Mouse (Mus musculus): ENCODE results near the gene Ache. TPM values are rescaled to one million over a fixed set of nuclear protein-coding genes. Genes with fewer than 3 reads are reported as not detected.
A peak's percentile ranks its signal among the peaks of the same experiment; 100 is the strongest.

Ache gene
- polyA plus RNA-seq, 1 experiment from 2014 or later: 8.1 TPM

DNA sequence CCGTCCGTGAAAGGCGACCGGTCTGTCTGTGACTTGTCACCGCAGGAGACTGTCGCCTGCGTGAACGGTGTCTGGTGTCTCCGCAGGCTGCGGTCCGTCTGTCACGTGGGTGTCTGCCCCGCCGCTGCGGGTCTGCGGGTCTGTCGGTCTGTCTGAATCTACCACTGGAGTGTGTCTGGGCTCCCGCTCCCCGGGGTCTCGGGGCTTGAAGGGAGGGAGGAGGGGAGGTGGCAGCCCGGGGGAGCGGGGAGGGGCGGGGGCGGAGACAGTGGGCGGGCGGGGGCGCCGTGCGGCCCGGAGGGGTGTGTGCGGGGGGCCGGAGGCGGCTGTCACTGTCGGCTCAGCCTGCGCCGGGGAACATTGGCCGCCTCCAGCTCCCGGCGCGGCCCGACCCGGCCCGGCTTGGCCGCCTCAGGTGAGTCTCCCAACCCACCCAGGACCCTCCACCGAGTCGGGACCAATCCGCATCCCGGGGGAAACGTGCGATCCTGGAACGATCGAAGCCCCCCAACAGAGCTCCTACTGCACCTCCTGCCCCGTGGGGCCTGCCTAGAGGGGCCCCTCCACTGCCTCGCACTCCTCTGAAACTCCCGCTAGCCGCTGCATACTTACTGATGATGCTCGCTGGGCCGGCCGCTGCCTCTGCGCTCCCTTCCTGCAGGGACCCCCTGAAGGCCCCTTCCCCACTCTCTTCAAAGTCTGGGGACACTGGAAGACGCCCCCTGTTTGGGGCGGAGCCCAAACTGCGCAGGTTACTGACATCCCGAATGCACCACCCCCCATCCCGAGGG, 829 bp downstream of the Ache start:
- 2% methylated on average over 42 of the region's 65 CpGs for whole genome bisulfite sequencing
- Histone ChIP-seq H3K9ac (peak overlapping the region; percentile 50), H3K4me3 (peak overlapping the region; percentile 48), H3K4me1 (replicated peaks) (peaks cover 43% of the 10 kb centered on the region), H3K27ac (peak overlapping the region; percentile 42; the same call in 1 of the 2 replicates), H3K27me3 (peaks cover 51% of the 10 kb centered on the region), H3K4me2 (peak overlapping the region; percentile 86), H3K36me3 (no peaks in the 10 kb centered on the region), H3K9me3 (replicated peaks) (no peaks in the 10 kb centered on the region)
- 0 out of 2 replicates have a peak, but pooled peaks have one; percentile 14 for ATAC-seq (replicated peaks; ENCODE audit: insufficient number of reproducible peaks, insufficient read depth, low FRiP score, low read depth)

DNA sequence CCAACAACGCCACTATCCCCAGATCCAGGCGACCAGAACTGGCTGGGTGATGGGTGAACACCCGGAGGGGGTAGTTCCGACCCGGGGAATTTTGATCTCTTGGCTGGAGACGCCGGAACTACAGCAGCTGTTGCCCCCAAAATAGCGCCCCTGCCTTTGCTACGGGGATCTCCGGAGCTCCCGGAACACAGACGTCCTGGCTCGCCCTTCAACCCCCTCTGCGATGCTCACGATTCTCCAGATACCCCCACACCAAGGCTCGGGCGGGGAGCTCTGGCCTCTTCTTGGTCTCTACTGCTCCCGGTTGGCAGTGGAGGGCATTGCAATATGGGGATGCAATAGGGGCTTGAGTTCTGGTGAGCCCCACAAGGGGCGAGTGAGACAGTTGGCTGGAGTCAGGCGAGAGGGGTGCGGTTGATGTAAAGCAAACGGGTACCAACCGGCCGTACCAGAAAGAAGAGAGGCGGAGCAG, 1.7 kb downstream of the Ache start:
- peak overlapping the region; percentile 86 for H3K4me2 ChIP-seq
- H3K27ac ChIP-seq: peak overlapping the region; percentile 39; the same call in 1 of the 2 replicates
- no peaks in the 10 kb centered on the region for H3K36me3 ChIP-seq
- no peaks in the 10 kb centered on the region for H3K9me3 ChIP-seq (replicated peaks)
- ATAC-seq (replicated peaks; ENCODE audit: insufficient number of reproducible peaks, insufficient read depth, low FRiP score, low read depth): no peak
- peak overlapping the region; percentile 46 for H3K9ac ChIP-seq
- peak overlapping the region; percentile 48 for H3K4me3 ChIP-seq
- peaks cover 46% of the 10 kb centered on the region for H3K4me1 ChIP-seq (replicated peaks)
- peaks cover 51% of the 10 kb centered on the region for H3K27me3 ChIP-seq
- 2% methylated on average over 25 of the region's 25 CpGs for WGBS

DNA sequence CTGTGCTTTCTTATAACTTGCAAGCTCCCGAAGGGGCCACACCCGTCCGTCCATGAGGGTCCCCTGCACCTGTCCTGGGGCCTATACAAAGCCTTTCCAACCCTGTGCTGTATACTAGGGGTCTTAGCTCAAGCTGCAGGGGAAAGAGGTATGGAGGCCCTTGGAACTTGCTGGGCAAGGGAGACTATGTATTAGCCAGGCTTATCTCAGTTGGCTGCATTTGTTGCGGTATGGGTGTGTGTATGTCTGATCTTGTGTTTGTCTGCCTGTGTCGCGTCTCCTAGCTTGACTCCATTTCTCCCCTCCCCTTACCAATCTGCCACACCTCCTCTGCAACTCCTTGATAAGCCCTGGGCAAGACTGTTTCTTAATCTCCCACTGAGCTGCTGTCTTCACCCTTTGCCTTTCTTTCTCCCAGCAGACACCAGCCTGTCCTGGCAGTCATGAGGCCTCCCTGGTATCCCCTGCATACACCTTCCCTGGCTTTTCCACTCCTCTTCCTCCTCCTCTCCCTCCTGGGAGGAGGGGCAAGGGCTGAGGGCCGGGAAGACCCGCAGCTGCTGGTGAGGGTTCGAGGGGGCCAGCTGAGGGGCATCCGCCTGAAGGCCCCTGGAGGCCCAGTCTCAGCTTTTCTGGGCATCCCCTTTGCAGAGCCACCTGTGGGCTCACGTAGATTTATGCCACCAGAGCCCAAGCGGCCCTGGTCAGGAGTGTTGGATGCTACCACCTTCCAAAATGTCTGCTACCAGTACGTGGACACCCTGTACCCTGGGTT, 2.5 kb downstream of the Ache start:
- H3K27me3 ChIP-seq: peaks cover 51% of the 10 kb centered on the region
- peak overlapping the region; percentile 48 for H3K4me3 ChIP-seq
- 0 out of 2 replicates have a peak overlapping the region, but pooled peaks have one; percentile 39 for H3K27ac ChIP-seq
- 52% methylated on average over 13 of the region's 13 CpGs for WGBS
- H3K9me3 ChIP-seq (replicated peaks): no peaks in the 10 kb centered on the region
- H3K9ac ChIP-seq: peak overlapping the region; percentile 46
- no peaks in the 10 kb centered on the region for H3K36me3 ChIP-seq
- no peak for ATAC-seq (replicated peaks; ENCODE audit: insufficient number of reproducible peaks, insufficient read depth, low FRiP score, low read depth)
- peaks cover 49% of the 10 kb centered on the region for H3K4me1 ChIP-seq (replicated peaks)
- H3K4me2 ChIP-seq: peak overlapping the region; percentile 86

GRCm38 (mm10) chr5:137290677-137291076, 3.4 kb downstream of the Ache start:
- ATAC-seq (replicated peaks; ENCODE audit: insufficient number of reproducible peaks, insufficient read depth, low FRiP score, low read depth): no peak
- WGBS: 19% methylated on average over 15 of the region's 15 CpGs
- peak overlapping the region; percentile 86; the same call in 1 of the 2 replicates for H3K4me2 ChIP-seq
- H3K4me1 ChIP-seq (replicated peaks): peaks cover 56% of the 10 kb centered on the region
- H3K9ac ChIP-seq: no peak overlapping the region
- H3K36me3 ChIP-seq: peaks cover 4% of the 10 kb centered on the region; the same call in 1 of the 2 replicates
- H3K4me3 ChIP-seq: peak overlapping the region; percentile 19; the same call in 1 of the 2 replicates
- H3K27ac ChIP-seq: no peak overlapping the region
- no peaks in the 10 kb centered on the region for H3K9me3 ChIP-seq (replicated peaks)
- H3K27me3 ChIP-seq: peaks cover 51% of the 10 kb centered on the region

GRCm38 (mm10) chr5:137291381-137291926, 4.1 kb downstream of the Ache start:
- peaks cover 12% of the 10 kb centered on the region; the same call in 1 of the 2 replicates for H3K36me3 ChIP-seq
- no peak overlapping the region for H3K27ac ChIP-seq
- H3K4me2 ChIP-seq: no peak overlapping the region
- 72% methylated on average over 15 of the region's 15 CpGs for WGBS
- H3K9me3 ChIP-seq (replicated peaks): no peaks in the 10 kb centered on the region
- ATAC-seq (replicated peaks; ENCODE audit: insufficient number of reproducible peaks, insufficient read depth, low FRiP score, low read depth): no peak
- H3K9ac ChIP-seq: no peak overlapping the region
- H3K4me1 ChIP-seq (replicated peaks): peaks cover 56% of the 10 kb centered on the region
- no peak overlapping the region for H3K4me3 ChIP-seq
- peaks cover 47% of the 10 kb centered on the region for H3K27me3 ChIP-seq

DNA sequence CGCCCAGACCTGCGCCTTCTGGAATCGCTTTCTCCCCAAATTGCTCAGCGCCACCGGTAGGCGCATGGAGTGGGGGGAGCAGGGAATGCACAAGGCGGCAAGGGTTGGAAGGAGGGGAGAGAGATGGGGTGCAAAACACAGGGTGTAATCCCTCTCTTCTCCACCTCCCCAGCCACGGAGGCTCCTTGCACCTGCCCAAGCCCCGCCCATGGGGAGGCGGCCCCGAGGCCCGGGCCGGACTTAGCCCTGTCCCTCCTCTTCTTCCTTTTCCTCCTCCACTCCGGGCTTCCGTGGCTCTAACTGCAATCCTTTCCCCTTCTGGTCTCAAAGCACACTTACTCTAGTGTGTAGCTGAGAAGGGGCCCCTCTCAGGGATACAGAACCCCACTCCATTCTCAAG, 6.0 kb downstream of the Ache start:
- H3K4me2 ChIP-seq: peak overlapping the region; percentile 99
- H3K36me3 ChIP-seq: peaks cover 30% of the 10 kb centered on the region
- peak overlapping the region; percentile 65 for H3K4me3 ChIP-seq
- H3K9ac ChIP-seq: peak overlapping the region; percentile 77
- peaks cover 33% of the 10 kb centered on the region for H3K27me3 ChIP-seq
- 0% methylated on average over 15 of the region's 15 CpGs for WGBS
- peaks cover 40% of the 10 kb centered on the region for H3K4me1 ChIP-seq (replicated peaks)
- H3K27ac ChIP-seq: peak overlapping the region; percentile 96
- ATAC-seq (replicated peaks; ENCODE audit: insufficient number of reproducible peaks, insufficient read depth, low FRiP score, low read depth): peak; percentile 52
- H3K9me3 ChIP-seq (replicated peaks): no peaks in the 10 kb centered on the region

GRCm38 (mm10) chr5:137293839-137294743, 6.8 kb downstream of the Ache start, which contains the start of gene Ufsp1:
Gene Ufsp1 (plus strand): TSS chr5:137294629.
- no peaks in the 10 kb centered on the region for H3K9me3 ChIP-seq (replicated peaks)
- peaks cover 38% of the 10 kb centered on the region for H3K36me3 ChIP-seq
- under 1% methylated on average over 52 of the region's 52 CpGs for WGBS
- peak within 1 kb of the TSS; percentile 78 for H3K9ac ChIP-seq
- H3K4me2 ChIP-seq: peak within 1 kb of the TSS; percentile 99
- peaks cover 28% of the 10 kb centered on the region for H3K27me3 ChIP-seq
- peak; percentile 94 for ATAC-seq (replicated peaks; ENCODE audit: insufficient number of reproducible peaks, insufficient read depth, low FRiP score, low read depth)
- H3K4me1 ChIP-seq (replicated peaks): peaks cover 32% of the 10 kb centered on the region
- peak within 1 kb of the TSS; percentile 65 for H3K4me3 ChIP-seq
- peak within 1 kb of the TSS; percentile 96 for H3K27ac ChIP-seq

- Histone ChIP-seq H3K4me2 (peak overlapping the region; percentile 99), H3K36me3 (peaks cover 45% of the 10 kb centered on the region), H3K9ac (peak overlapping the region; percentile 78), H3K4me1 (replicated peaks) (peaks cover 27% of the 10 kb centered on the region), H3K4me3 (peak overlapping the region; percentile 65), H3K27me3 (peaks cover 22% of the 10 kb centered on the region), H3K9me3 (replicated peaks) (no peaks in the 10 kb centered on the region), H3K27ac (peak overlapping the region; percentile 96)
- peak; percentile 23 for ATAC-seq (replicated peaks; ENCODE audit: insufficient number of reproducible peaks, insufficient read depth, low FRiP score, low read depth)
- WGBS: 7% methylated on average over 18 of the region's 18 CpGs
Observed at GRCm38 (mm10) chr5:137294744-137295093, 7.4 kb downstream of the Ache start.

DNA sequence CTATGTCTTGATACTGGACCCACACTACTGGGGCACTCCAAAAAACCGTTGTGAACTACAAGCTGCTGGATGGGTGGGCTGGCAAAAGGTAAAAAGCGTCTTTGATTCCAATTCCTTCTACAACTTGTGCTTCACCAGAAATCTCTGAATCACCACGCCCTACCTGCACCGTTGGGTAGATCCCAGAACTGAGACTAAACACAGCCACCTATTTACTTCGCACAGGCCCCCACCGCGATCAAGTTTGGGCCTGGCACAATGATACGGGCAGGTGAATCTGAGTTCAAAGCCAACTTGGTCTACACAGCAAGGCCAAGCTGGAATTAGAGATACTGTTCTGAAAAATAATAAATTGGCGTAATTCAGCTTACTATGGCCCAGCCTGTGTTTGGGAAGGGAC, 8.0 kb downstream of the Ache start:
- Histone ChIP-seq H3K4me2 (peak overlapping the region; percentile 99), H3K27ac (no peak overlapping the region), H3K4me1 (replicated peaks) (peaks cover 22% of the 10 kb centered on the region), H3K36me3 (peaks cover 50% of the 10 kb centered on the region), H3K9ac (peak overlapping the region; percentile 78; the same call in 1 of the 2 replicates), H3K4me3 (peak overlapping the region; percentile 65), H3K9me3 (replicated peaks) (no peaks in the 10 kb centered on the region), H3K27me3 (peaks cover 16% of the 10 kb centered on the region)
- ATAC-seq (replicated peaks; ENCODE audit: insufficient number of reproducible peaks, insufficient read depth, low FRiP score, low read depth): no peak
- 81% methylated on average over 9 of the region's 9 CpGs for WGBS

DNA sequence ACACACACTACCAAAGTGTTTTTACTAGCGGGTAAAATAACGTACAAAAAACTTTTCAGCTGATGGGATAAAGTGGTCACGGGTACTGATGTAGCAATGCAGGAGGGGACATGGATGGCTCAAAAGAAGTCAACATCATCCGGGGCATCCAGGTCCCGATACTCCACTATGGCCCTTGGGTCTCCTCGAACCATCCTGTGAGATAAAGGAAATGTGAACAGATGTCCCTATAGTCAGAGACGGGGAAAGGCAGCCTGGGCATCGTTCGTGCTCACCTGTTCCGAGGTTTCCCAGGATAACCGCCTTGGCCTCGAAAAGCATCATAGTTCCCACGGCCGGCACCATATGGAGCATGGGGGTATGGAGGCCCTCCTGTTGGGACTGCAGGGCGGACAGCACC, 8.4 kb downstream of the Ache start:
- no peak overlapping the region for H3K4me3 ChIP-seq

More for the DNA sequence above, 8.4 kb downstream of the Ache start:
- Histone ChIP-seq H3K27ac (no peak overlapping the region), H3K9me3 (replicated peaks) (no peaks in the 10 kb centered on the region), H3K36me3 (peaks cover 55% of the 10 kb centered on the region), H3K27me3 (peaks cover 12% of the 10 kb centered on the region), H3K4me1 (replicated peaks) (peaks cover 19% of the 10 kb centered on the region), H3K9ac (no peak overlapping the region), H3K4me2 (no peak overlapping the region; the same call in 1 of the 2 replicates)
- 90% methylated on average over 15 of the region's 15 CpGs for WGBS
- ATAC-seq (replicated peaks; ENCODE audit: insufficient number of reproducible peaks, insufficient read depth, low FRiP score, low read depth): no peak

Data from heart, embryonic 15.5 days (tissue).